Mouse (Mus musculus): ENCODE measurements around the gene Tspan14.

DNA sequence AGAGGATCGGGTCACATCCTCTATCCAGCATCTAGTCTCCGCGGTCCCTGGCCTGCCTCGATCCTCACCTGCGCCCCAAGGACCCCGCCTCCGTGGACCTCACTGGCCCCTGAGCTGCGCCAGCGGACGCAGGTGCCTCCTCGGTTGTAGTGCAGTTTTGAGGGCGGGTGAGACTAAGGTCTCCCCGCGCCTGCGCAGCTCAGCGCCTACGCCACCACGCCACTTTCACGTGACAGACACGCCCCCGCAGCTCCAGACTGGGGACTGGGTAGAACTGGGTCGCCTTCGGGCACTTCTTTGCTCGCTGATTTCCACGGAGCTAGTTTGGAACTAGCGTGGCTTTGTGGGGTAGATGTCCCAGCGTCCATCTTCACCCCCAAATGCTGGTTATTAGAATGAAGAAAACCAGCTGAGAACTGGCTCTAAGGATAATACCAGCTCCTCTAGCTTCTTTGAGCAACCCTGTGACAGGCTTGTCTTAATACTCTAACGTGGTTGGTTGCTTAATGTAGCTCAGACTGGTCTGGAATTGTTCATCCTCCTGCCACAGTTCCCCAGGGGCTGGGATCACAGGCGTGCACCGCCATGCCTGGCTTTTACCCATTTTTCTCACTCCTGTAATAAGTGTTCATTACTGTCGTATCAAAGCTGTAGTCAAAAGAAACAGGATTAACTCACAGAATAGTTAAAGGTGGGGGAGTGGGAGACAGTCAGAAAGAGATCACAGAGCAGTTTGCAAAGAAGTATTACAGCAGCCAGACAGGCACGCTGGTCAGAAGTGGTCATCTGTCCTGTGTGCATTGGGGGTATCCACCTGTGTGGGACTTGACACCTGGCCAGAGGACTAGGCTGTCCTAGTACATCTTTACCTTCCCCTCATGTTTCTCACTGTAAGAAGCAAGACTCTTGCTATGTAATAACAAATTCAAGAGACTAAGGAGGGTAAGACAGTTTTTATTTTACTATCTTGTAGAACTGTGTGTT is 47.3 kb upstream of the Tspan14 start, which contains the start of gene Fam213a:
- TF ChIP-seq GATA1 (IDR thresholded peaks at IDR 0.05; ENCODE audit: borderline replicate concordance, low read length) (no peak), FLI1 (IDR thresholded peaks at IDR 0.05; ENCODE audit: low read length) (no peak)

Data from megakaryocyte, embryonic 14.5 days (primary cell).